Mouse (Mus musculus): ENCODE results near the gene Tmem47.

- TF ChIP-seq ZNF384 (IDR thresholded peaks at IDR 0.05; ENCODE audit: low read depth, low read length) (no peak), CHD2 (IDR thresholded peaks at IDR 0.05; ENCODE audit: low read depth, low read length) (no peak), ZC3H11A (IDR thresholded peaks at IDR 0.05; ENCODE audit: borderline replicate concordance, low read depth, low read length) (no peak), MAFK (IDR thresholded peaks at IDR 0.05; ENCODE audit: insufficient read depth, low read depth, low read length) (no peak)
Measured at GRCm38 (mm10) chrX:81147416-81147815, 76.9 kb downstream of the Tmem47 start.

Data from ES-E14 (cell line).